Mouse (Mus musculus): ENCODE data around the gene Ptprh. TPM values are rescaled to one million over a fixed set of nuclear protein-coding genes. Genes with fewer than 3 reads are reported as not detected.
"Not testable (repeated sequence)": the region's sequence is repeated elsewhere in the genome, so short reads cannot be mapped to it uniquely, and the experiment has no call there.

Gene Ptprh
- polyA plus RNA-seq, 1 experiment from 2014 or later: not detected

GRCm38 (mm10) chr7:4612956-4613355 lies 9.1 kb upstream of the Ptprh start:
- H3K4me1 ChIP-seq (replicated peaks; ENCODE audit: control insufficient read depth, insufficient read depth, low read length): no peaks in the 10 kb centered on the region
- H3K9ac ChIP-seq (ENCODE audit: low read length): no peak overlapping the region
- 73% methylated on average over 1 of the region's 1 CpGs for WGBS
- H3K36me3 ChIP-seq (ENCODE audit: control insufficient read depth, insufficient read depth, low read length): no peaks in the 10 kb centered on the region
- H3K27ac ChIP-seq (ENCODE audit: low read length): no peak overlapping the region
- no peaks in the 10 kb centered on the region for H3K27me3 ChIP-seq (ENCODE audit: control insufficient read depth, insufficient read depth, low read depth, low read length)
- no peak overlapping the region for H3K4me2 ChIP-seq (ENCODE audit: low read depth, low read length)
- no peaks in the 10 kb centered on the region for H3K9me3 ChIP-seq (ENCODE audit: control insufficient read depth, low read length)
- no peak overlapping the region for H3K4me3 ChIP-seq (ENCODE audit: low read length)
- ATAC-seq (ENCODE audit: low read depth): no peak

- Histone ChIP-seq H3K27me3 (ENCODE audit: control insufficient read depth, insufficient read depth, low read depth, low read length) (no peaks in the 10 kb centered on the region), H3K9me3 (ENCODE audit: control insufficient read depth, low read length) (no peaks in the 10 kb centered on the region), H3K27ac (ENCODE audit: low read length) (no peak overlapping the region), H3K4me2 (ENCODE audit: low read depth, low read length) (no peak overlapping the region), H3K9ac (ENCODE audit: low read length) (no peak overlapping the region), H3K36me3 (ENCODE audit: control insufficient read depth, insufficient read depth, low read length) (no peaks in the 10 kb centered on the region), H3K4me3 (ENCODE audit: low read length) (no peak overlapping the region), H3K4me1 (replicated peaks; ENCODE audit: control insufficient read depth, insufficient read depth, low read length) (no peaks in the 10 kb centered on the region)
- 53% methylated on average over 8 of the region's 8 CpGs for WGBS
- no peak for ATAC-seq (ENCODE audit: low read depth)
Observed at GRCm38 (mm10) chr7:4612386-4612785, 8.5 kb upstream of the Ptprh start.

GRCm38 (mm10) chr7:4611921-4612341 lies 8.1 kb upstream of the Ptprh start:
- H3K9me3 ChIP-seq (ENCODE audit: control insufficient read depth, low read length): no peaks in the 10 kb centered on the region
- WGBS: 73% methylated on average over 12 of the region's 12 CpGs
- no peaks in the 10 kb centered on the region for H3K36me3 ChIP-seq (ENCODE audit: control insufficient read depth, insufficient read depth, low read length)
- no peak overlapping the region for H3K27ac ChIP-seq (ENCODE audit: low read length)
- H3K4me2 ChIP-seq (ENCODE audit: low read depth, low read length): no peak overlapping the region
- no peak overlapping the region for H3K4me3 ChIP-seq (ENCODE audit: low read length)
- no peak for ATAC-seq (ENCODE audit: low read depth)
- H3K4me1 ChIP-seq (replicated peaks; ENCODE audit: control insufficient read depth, insufficient read depth, low read length): no peaks in the 10 kb centered on the region
- no peaks in the 10 kb centered on the region for H3K27me3 ChIP-seq (ENCODE audit: control insufficient read depth, insufficient read depth, low read depth, low read length)
- no peak overlapping the region for H3K9ac ChIP-seq (ENCODE audit: low read length)

- Histone ChIP-seq H3K27ac (ENCODE audit: low read length) (no peak overlapping the region), H3K9ac (ENCODE audit: low read length) (no peak overlapping the region), H3K27me3 (ENCODE audit: control insufficient read depth, insufficient read depth, low read depth, low read length) (no peaks in the 10 kb centered on the region), H3K36me3 (ENCODE audit: control insufficient read depth, insufficient read depth, low read length) (no peaks in the 10 kb centered on the region), H3K4me3 (ENCODE audit: low read length) (no peak overlapping the region), H3K9me3 (ENCODE audit: control insufficient read depth, low read length) (no peaks in the 10 kb centered on the region), H3K4me1 (replicated peaks; ENCODE audit: control insufficient read depth, insufficient read depth, low read length) (no peaks in the 10 kb centered on the region), H3K4me2 (ENCODE audit: low read depth, low read length) (no peak overlapping the region)
- whole genome bisulfite sequencing: 78% methylated on average over 12 of the region's 12 CpGs
- no peak for ATAC-seq (ENCODE audit: low read depth)
Observed at GRCm38 (mm10) chr7:4611511-4611910, 7.7 kb upstream of the Ptprh start.

GRCm38 (mm10) chr7:4608002-4608401 lies 4.2 kb upstream of the Ptprh start:
- Histone ChIP-seq H3K9ac (ENCODE audit: low read length) (no peak overlapping the region), H3K4me3 (ENCODE audit: low read length) (no peak overlapping the region), H3K4me2 (ENCODE audit: low read depth, low read length) (no peak overlapping the region), H3K9me3 (ENCODE audit: control insufficient read depth, low read length) (no peaks in the 10 kb centered on the region), H3K27me3 (ENCODE audit: control insufficient read depth, insufficient read depth, low read depth, low read length) (no peaks in the 10 kb centered on the region), H3K27ac (ENCODE audit: low read length) (no peak overlapping the region), H3K4me1 (replicated peaks; ENCODE audit: control insufficient read depth, insufficient read depth, low read length) (no peaks in the 10 kb centered on the region), H3K36me3 (ENCODE audit: control insufficient read depth, insufficient read depth, low read length) (no peaks in the 10 kb centered on the region)
- WGBS: 64% methylated on average over 5 of the region's 5 CpGs
- ATAC-seq (ENCODE audit: low read depth): no peak

GRCm38 (mm10) chr7:4602969-4603368 lies 872 bp downstream of the Ptprh start:
- Histone ChIP-seq H3K4me1 (replicated peaks; ENCODE audit: control insufficient read depth, insufficient read depth, low read length) (no peaks in the 10 kb centered on the region), H3K27me3 (ENCODE audit: control insufficient read depth, insufficient read depth, low read depth, low read length) (no peaks in the 10 kb centered on the region), H3K4me2 (ENCODE audit: low read depth, low read length) (no peak overlapping the region), H3K4me3 (ENCODE audit: low read length) (no peak overlapping the region), H3K9me3 (ENCODE audit: control insufficient read depth, low read length) (no peaks in the 10 kb centered on the region), H3K9ac (ENCODE audit: low read length) (no peak overlapping the region), H3K27ac (ENCODE audit: low read length) (no peak overlapping the region), H3K36me3 (ENCODE audit: control insufficient read depth, insufficient read depth, low read length) (no peaks in the 10 kb centered on the region)
- ATAC-seq (ENCODE audit: low read depth): no peak
- 78% methylated on average over 6 of the region's 6 CpGs for WGBS

GRCm38 (mm10) chr7:4597046-4597445 lies 6.8 kb downstream of the Ptprh start:
- not testable (repeated sequence) for H3K27me3 ChIP-seq (ENCODE audit: control insufficient read depth, insufficient read depth, low read depth, low read length); H3K9ac ChIP-seq (ENCODE audit: low read length); ATAC-seq (ENCODE audit: low read depth); H3K9me3 ChIP-seq (ENCODE audit: control insufficient read depth, low read length); H3K4me1 ChIP-seq (replicated peaks; ENCODE audit: control insufficient read depth, insufficient read depth, low read length); H3K4me3 ChIP-seq (ENCODE audit: low read length); H3K36me3 ChIP-seq (ENCODE audit: control insufficient read depth, insufficient read depth, low read length); H3K27ac ChIP-seq (ENCODE audit: low read length); H3K4me2 ChIP-seq (ENCODE audit: low read depth, low read length)
- 56% methylated on average over 4 of the region's 4 CpGs for WGBS

- not testable (repeated sequence) for H3K9ac ChIP-seq (ENCODE audit: low read length); H3K4me2 ChIP-seq (ENCODE audit: low read depth, low read length); H3K27ac ChIP-seq (ENCODE audit: low read length); ATAC-seq (ENCODE audit: low read depth); H3K4me1 ChIP-seq (replicated peaks; ENCODE audit: control insufficient read depth, insufficient read depth, low read length); H3K9me3 ChIP-seq (ENCODE audit: control insufficient read depth, low read length); H3K27me3 ChIP-seq (ENCODE audit: control insufficient read depth, insufficient read depth, low read depth, low read length); H3K36me3 ChIP-seq (ENCODE audit: control insufficient read depth, insufficient read depth, low read length); H3K4me3 ChIP-seq (ENCODE audit: low read length)
- 76% methylated on average over 3 of the region's 3 CpGs for WGBS
Observed at GRCm38 (mm10) chr7:4581481-4581880, 22.4 kb downstream of the Ptprh start.

- not testable (repeated sequence) for H3K4me1 ChIP-seq (replicated peaks; ENCODE audit: control insufficient read depth, insufficient read depth, low read length); H3K27me3 ChIP-seq (ENCODE audit: control insufficient read depth, insufficient read depth, low read depth, low read length); H3K4me2 ChIP-seq (ENCODE audit: low read depth, low read length); ATAC-seq (ENCODE audit: low read depth); H3K4me3 ChIP-seq (ENCODE audit: low read length); H3K27ac ChIP-seq (ENCODE audit: low read length); H3K9ac ChIP-seq (ENCODE audit: low read length); H3K36me3 ChIP-seq (ENCODE audit: control insufficient read depth, insufficient read depth, low read length); H3K9me3 ChIP-seq (ENCODE audit: control insufficient read depth, low read length)
- 62% methylated on average over 2 of the region's 2 CpGs for WGBS
Observed at GRCm38 (mm10) chr7:4572361-4572760, 31.5 kb downstream of the Ptprh start.

- Histone ChIP-seq H3K4me3 (ENCODE audit: low read length) (no peak overlapping the region), H3K9me3 (ENCODE audit: control insufficient read depth, low read length) (no peaks in the 10 kb centered on the region), H3K27me3 (ENCODE audit: control insufficient read depth, insufficient read depth, low read depth, low read length) (no peaks in the 10 kb centered on the region), H3K27ac (ENCODE audit: low read length) (no peak overlapping the region), H3K4me1 (replicated peaks; ENCODE audit: control insufficient read depth, insufficient read depth, low read length) (no peaks in the 10 kb centered on the region), H3K36me3 (ENCODE audit: control insufficient read depth, insufficient read depth, low read length) (no peaks in the 10 kb centered on the region), H3K4me2 (ENCODE audit: low read depth, low read length) (no peak overlapping the region), H3K9ac (ENCODE audit: low read length) (no peak overlapping the region)
- 88% methylated on average over 3 of the region's 3 CpGs for WGBS
- no peak for ATAC-seq (ENCODE audit: low read depth)
Observed at GRCm38 (mm10) chr7:4562660-4563059, 41.2 kb downstream of the Ptprh start.

All from lung, embryonic 16.5 days (tissue).